Mouse (Mus musculus): ENCODE measurements at regions not wholly inside any gene's neighbourhood (a gene's known extent, or its start where the extent isn't known, plus 50 kb on each side); places are given as distances from the start of the nearest gene placed in this dataset.

DNA sequence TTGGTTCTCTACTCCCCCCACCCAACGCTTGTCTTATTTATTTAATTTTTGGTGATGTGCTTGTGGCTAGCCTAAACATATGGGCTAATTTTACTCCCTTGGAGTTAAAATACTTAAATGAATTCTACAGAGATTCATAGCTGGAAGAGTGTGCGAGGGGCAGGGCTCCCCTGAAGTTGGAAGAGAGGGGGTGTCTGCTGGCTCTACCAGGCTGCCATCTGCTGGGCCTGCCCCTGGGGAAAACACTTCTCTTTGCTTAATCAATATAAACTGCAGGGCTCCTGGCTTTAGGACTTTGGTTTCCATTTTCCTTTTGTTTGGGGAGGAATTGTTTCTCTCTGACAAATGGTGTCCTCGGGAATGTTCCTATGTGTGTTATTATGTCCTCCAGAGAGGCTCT, 92.5 kb upstream of the Kcnd3 start:
- no peaks in the 10 kb centered on the region for H3K27me3 ChIP-seq (replicated peaks; ENCODE audit: control insufficient read depth, insufficient read depth, low read length)
- peak; percentile 59 for ATAC-seq
- H3K9me3 ChIP-seq (ENCODE audit: control insufficient read depth, low read length), result no peaks in the 10 kb centered on the region
- H3K4me3 ChIP-seq (replicated peaks; ENCODE audit: low read length), result no peak overlapping the region
- H3K4me2 ChIP-seq (ENCODE audit: low read length), result no peak overlapping the region
- H3K36me3 ChIP-seq (ENCODE audit: control insufficient read depth, insufficient read depth), result no peaks in the 10 kb centered on the region
- H3K27ac ChIP-seq (ENCODE audit: low read length), result no peak overlapping the region
- 39% methylated on average over 3 of the region's 3 CpGs for WGBS
- peaks cover 9% of the 10 kb centered on the region; the same call in 1 of the 2 replicates for H3K4me1 ChIP-seq (replicated peaks; ENCODE audit: control insufficient read depth, insufficient read depth, low read length)
- H3K9ac ChIP-seq (replicated peaks; ENCODE audit: low read depth, low read length), result no peak overlapping the region

DNA sequence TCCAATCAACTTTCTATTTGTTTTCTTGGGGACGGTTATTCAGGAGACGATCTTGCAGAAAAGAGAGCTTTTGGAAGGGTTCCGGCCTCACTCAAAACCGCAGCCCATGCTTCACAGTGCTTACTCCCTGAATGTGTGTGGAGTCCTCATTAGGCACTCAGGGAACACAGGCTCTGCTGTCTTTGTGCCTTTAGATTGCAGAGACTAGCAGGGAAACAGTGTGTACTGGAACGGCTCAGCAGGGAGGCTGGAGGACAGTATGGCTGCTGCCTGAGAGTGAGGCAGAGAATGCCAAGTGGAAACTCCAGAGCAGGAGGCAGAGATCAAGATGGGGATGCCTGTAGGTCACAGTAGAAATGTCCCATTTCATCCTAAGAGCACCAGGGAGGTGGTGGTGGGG, 87.4 kb upstream of the Kcnd3 start:
- H3K4me1 ChIP-seq (replicated peaks; ENCODE audit: control insufficient read depth, insufficient read depth, low read length), result peaks cover 4% of the 10 kb centered on the region; the same call in 1 of the 2 replicates
- H3K4me2 ChIP-seq (ENCODE audit: low read length), result no peak overlapping the region
- ATAC-seq, result peak; percentile 74
- H3K9me3 ChIP-seq (ENCODE audit: control insufficient read depth, low read length), result no peaks in the 10 kb centered on the region
- 32% methylated on average over 5 of the region's 5 CpGs for WGBS
- no peaks in the 10 kb centered on the region for H3K36me3 ChIP-seq (ENCODE audit: control insufficient read depth, insufficient read depth)
- no peaks in the 10 kb centered on the region for H3K27me3 ChIP-seq (replicated peaks; ENCODE audit: control insufficient read depth, insufficient read depth, low read length)
- H3K27ac ChIP-seq (ENCODE audit: low read length), result no peak overlapping the region
- H3K9ac ChIP-seq (replicated peaks; ENCODE audit: low read depth, low read length), result no peak overlapping the region
- H3K4me3 ChIP-seq (replicated peaks; ENCODE audit: low read length), result no peak overlapping the region

DNA sequence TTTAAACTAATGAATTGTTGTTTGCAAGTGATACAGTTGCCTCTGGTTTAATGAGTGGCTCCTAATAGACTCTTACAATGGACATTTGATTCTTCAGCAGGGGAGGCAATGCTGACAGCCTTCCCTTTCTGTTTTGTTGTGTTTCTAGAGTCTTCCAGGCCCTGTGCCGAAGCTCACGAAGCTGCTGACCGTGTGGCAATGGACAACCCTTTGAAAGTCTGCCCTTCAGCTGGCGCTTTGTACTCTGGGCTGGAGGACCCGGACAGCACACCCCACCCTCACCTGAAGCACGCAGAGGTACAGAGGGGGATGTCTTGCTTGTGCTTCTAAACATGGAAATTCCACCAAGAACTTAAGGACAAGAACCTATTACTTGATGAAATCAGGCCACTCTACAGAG, 85.3 kb upstream of the Kcnd3 start:
- Histone ChIP-seq H3K9me3 (ENCODE audit: control insufficient read depth, low read length) (no peaks in the 10 kb centered on the region), H3K9ac (replicated peaks; ENCODE audit: low read depth, low read length) (no peak overlapping the region), H3K4me2 (ENCODE audit: low read length) (no peak overlapping the region), H3K36me3 (ENCODE audit: control insufficient read depth, insufficient read depth) (no peaks in the 10 kb centered on the region), H3K27me3 (replicated peaks; ENCODE audit: control insufficient read depth, insufficient read depth, low read length) (no peaks in the 10 kb centered on the region), H3K4me1 (replicated peaks; ENCODE audit: control insufficient read depth, insufficient read depth, low read length) (no peaks in the 10 kb centered on the region), H3K4me3 (replicated peaks; ENCODE audit: low read length) (no peak overlapping the region), H3K27ac (ENCODE audit: low read length) (no peak overlapping the region)
- WGBS, result 63% methylated on average over 6 of the region's 6 CpGs
- no peak for ATAC-seq

DNA sequence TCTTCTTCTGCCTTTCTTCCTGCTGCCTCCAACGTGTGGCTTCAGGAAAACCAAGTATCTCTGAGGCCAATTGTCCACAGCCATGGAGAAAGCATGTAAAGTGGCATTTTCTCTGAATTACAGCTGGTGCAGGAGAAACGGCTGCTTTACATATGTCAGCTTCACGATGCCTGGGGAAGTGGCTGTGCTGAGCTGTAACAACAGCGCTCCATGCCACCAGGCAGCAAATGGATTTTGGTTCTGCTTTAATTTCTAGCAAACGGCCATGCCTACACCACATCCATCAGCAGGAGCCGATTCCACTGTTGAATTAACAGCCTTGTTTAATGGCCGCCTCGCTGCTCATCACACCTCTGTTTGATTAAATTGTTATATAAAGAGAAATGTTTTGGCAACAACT, 84.2 kb upstream of the Kcnd3 start:
- H3K9me3 ChIP-seq (ENCODE audit: control insufficient read depth, low read length), result no peaks in the 10 kb centered on the region
- H3K36me3 ChIP-seq (ENCODE audit: control insufficient read depth, insufficient read depth), result no peaks in the 10 kb centered on the region
- H3K27me3 ChIP-seq (replicated peaks; ENCODE audit: control insufficient read depth, insufficient read depth, low read length), result no peaks in the 10 kb centered on the region
- H3K4me1 ChIP-seq (replicated peaks; ENCODE audit: control insufficient read depth, insufficient read depth, low read length), result peaks cover 5% of the 10 kb centered on the region; the same call in 1 of the 2 replicates
- no peak overlapping the region for H3K4me2 ChIP-seq (ENCODE audit: low read length)
- whole genome bisulfite sequencing, result 62% methylated on average over 8 of the region's 8 CpGs
- ATAC-seq, result no peak
- H3K4me3 ChIP-seq (replicated peaks; ENCODE audit: low read length), result no peak overlapping the region
- no peak overlapping the region for H3K9ac ChIP-seq (replicated peaks; ENCODE audit: low read depth, low read length)
- H3K27ac ChIP-seq (ENCODE audit: low read length), result no peak overlapping the region

DNA sequence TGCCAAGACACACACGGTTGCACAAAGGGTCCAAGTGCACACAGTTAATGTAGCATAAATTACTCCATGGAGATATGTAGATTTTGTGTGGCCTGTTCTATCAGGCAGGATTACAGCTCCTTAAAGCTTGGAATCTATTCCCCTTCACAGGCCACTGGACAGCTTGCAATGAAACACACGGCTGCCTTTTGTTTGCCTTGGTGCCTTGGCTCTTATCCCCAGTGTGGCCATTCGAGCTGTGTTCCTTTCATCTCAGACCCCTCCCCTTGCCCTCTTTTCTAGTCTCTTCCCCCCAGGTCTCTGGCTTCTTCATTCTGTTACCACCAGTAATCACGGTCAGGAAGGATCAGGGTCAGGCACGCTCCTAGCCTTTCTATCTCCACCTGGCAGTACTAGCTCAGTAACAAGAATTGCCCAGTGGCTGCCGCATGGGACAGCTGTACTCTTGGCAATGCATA, 79.7 kb upstream of the Kcnd3 start:
- H3K36me3 ChIP-seq (ENCODE audit: control insufficient read depth, insufficient read depth), result no peaks in the 10 kb centered on the region
- H3K27me3 ChIP-seq (replicated peaks; ENCODE audit: control insufficient read depth, insufficient read depth, low read length), result no peaks in the 10 kb centered on the region
- H3K4me3 ChIP-seq (replicated peaks; ENCODE audit: low read length), result no peak overlapping the region
- H3K4me2 ChIP-seq (ENCODE audit: low read length), result no peak overlapping the region
- H3K4me1 ChIP-seq (replicated peaks; ENCODE audit: control insufficient read depth, insufficient read depth, low read length), result peaks cover 5% of the 10 kb centered on the region; the same call in 1 of the 2 replicates
- ATAC-seq, result peak; percentile 73
- H3K9me3 ChIP-seq (ENCODE audit: control insufficient read depth, low read length), result no peaks in the 10 kb centered on the region
- H3K27ac ChIP-seq (ENCODE audit: low read length), result no peak overlapping the region
- WGBS, result 19% methylated on average over 6 of the region's 6 CpGs
- H3K9ac ChIP-seq (replicated peaks; ENCODE audit: low read depth, low read length), result no peak overlapping the region

DNA sequence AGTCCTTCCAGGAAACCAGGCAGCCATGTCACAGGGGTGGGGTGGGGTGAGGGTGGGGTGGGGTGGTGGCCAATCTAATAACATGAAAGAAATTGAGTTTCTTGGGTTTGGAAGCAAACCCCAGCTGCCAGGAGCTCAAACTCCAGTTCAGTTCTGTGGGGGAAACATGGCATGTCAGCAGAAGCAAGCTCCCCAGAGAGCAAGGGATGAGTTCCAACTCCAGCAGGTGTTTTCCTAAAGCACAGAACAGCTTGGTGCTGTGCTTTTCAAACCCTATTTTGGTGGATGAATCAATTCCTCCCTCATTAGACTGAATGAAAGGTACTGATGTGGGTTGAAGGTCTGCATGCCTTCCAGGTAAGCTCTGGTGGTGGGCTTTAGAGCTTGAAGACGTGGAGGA, 77.8 kb upstream of the Kcnd3 start:
- Histone ChIP-seq H3K9ac (replicated peaks; ENCODE audit: low read depth, low read length) (no peak overlapping the region), H3K4me3 (replicated peaks; ENCODE audit: low read length) (no peak overlapping the region), H3K36me3 (ENCODE audit: control insufficient read depth, insufficient read depth) (no peaks in the 10 kb centered on the region), H3K27me3 (replicated peaks; ENCODE audit: control insufficient read depth, insufficient read depth, low read length) (no peaks in the 10 kb centered on the region), H3K9me3 (ENCODE audit: control insufficient read depth, low read length) (no peaks in the 10 kb centered on the region), H3K4me1 (replicated peaks; ENCODE audit: control insufficient read depth, insufficient read depth, low read length) (peaks cover 5% of the 10 kb centered on the region; the same call in 1 of the 2 replicates), H3K27ac (ENCODE audit: low read length) (no peak overlapping the region), H3K4me2 (ENCODE audit: low read length) (no peak overlapping the region)
- 86% methylated on average over 1 of the region's 1 CpGs for WGBS
- ATAC-seq, result no peak

DNA sequence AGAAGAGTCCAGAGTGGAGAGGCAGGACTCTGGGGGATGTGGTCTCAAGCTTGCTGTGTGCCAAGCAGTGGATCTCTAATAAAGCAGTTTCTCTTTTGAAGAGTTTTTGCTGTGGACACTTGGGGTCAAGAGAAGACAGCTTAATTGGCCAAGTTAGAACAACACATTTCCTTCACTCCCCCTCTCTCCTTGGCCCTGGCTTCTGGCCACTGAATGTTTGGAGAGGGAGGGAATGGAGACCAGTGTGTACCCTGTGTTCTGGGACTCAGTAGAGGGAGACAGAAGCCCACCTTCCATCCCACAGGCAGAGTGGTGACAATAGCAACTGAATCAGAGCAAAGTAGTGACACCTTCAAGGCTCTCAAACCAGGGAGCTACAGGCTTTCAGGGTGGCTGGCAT, 77.3 kb upstream of the Kcnd3 start:
- peaks cover 5% of the 10 kb centered on the region; the same call in 1 of the 2 replicates for H3K4me1 ChIP-seq (replicated peaks; ENCODE audit: control insufficient read depth, insufficient read depth, low read length)
- no peaks in the 10 kb centered on the region for H3K9me3 ChIP-seq (ENCODE audit: control insufficient read depth, low read length)
- H3K4me3 ChIP-seq (replicated peaks; ENCODE audit: low read length), result no peak overlapping the region
- no peak overlapping the region for H3K27ac ChIP-seq (ENCODE audit: low read length)
- no peaks in the 10 kb centered on the region for H3K27me3 ChIP-seq (replicated peaks; ENCODE audit: control insufficient read depth, insufficient read depth, low read length)
- H3K36me3 ChIP-seq (ENCODE audit: control insufficient read depth, insufficient read depth), result no peaks in the 10 kb centered on the region
- H3K4me2 ChIP-seq (ENCODE audit: low read length), result no peak overlapping the region
- ATAC-seq, result no peak
- no peak overlapping the region for H3K9ac ChIP-seq (replicated peaks; ENCODE audit: low read depth, low read length)

DNA sequence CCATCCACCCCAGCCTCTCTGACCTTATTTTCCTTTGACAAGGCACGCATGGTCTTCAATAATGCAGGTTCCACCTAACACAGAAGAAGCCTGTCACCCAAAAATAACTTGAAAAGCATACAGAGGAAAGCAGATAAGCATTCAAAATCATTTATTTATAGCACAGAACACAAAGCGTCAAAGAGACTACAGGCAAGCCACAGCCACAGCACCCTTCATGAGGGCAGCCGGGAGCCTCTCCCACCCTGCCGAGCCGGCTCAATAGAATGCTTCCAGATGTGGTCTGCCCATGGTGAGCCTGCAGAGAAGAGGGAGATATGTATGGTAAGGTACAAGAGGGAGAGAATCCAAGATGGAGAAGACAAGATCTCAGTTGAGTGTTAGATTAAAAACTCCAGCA, 76.7 kb upstream of the Kcnd3 start:
- H3K27ac ChIP-seq (ENCODE audit: low read length), result no peak overlapping the region
- no peak overlapping the region for H3K9ac ChIP-seq (replicated peaks; ENCODE audit: low read depth, low read length)
- ATAC-seq, result no peak
- H3K4me2 ChIP-seq (ENCODE audit: low read length), result no peak overlapping the region
- H3K4me3 ChIP-seq (replicated peaks; ENCODE audit: low read length), result no peak overlapping the region
- no peaks in the 10 kb centered on the region for H3K27me3 ChIP-seq (replicated peaks; ENCODE audit: control insufficient read depth, insufficient read depth, low read length)
- H3K4me1 ChIP-seq (replicated peaks; ENCODE audit: control insufficient read depth, insufficient read depth, low read length), result peaks cover 5% of the 10 kb centered on the region; the same call in 1 of the 2 replicates
- H3K36me3 ChIP-seq (ENCODE audit: control insufficient read depth, insufficient read depth), result no peaks in the 10 kb centered on the region
- no peaks in the 10 kb centered on the region for H3K9me3 ChIP-seq (ENCODE audit: control insufficient read depth, low read length)
- WGBS, result 84% methylated on average over 5 of the region's 5 CpGs

DNA sequence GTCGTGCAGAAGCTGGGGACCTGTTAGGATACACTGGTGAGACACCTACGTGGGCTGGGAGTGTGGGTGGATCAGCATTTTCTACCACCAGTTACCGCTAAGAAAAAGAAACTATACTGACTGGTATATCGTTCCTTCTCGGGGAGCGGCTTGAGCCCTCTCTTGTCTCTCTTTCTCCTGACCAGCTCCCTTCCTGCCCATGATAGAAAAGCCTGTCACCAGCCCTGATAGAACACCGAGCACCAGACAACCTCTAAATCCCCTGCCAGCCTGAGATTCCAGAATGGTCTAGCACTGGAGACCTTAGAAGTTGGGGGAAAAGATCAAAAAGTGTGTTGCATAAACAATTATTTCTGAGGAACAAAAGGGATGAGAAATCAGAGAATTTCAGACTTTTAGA, 76.3 kb upstream of the Kcnd3 start:
- Histone ChIP-seq H3K36me3 (ENCODE audit: control insufficient read depth, insufficient read depth) (no peaks in the 10 kb centered on the region), H3K9me3 (ENCODE audit: control insufficient read depth, low read length) (no peaks in the 10 kb centered on the region), H3K4me2 (ENCODE audit: low read length) (no peak overlapping the region), H3K27ac (ENCODE audit: low read length) (no peak overlapping the region), H3K4me3 (replicated peaks; ENCODE audit: low read length) (no peak overlapping the region), H3K27me3 (replicated peaks; ENCODE audit: control insufficient read depth, insufficient read depth, low read length) (no peaks in the 10 kb centered on the region), H3K9ac (replicated peaks; ENCODE audit: low read depth, low read length) (no peak overlapping the region), H3K4me1 (replicated peaks; ENCODE audit: control insufficient read depth, insufficient read depth, low read length) (peaks cover 5% of the 10 kb centered on the region; the same call in 1 of the 2 replicates)
- ATAC-seq, result no peak
- WGBS, result 92% methylated on average over 7 of the region's 7 CpGs

DNA sequence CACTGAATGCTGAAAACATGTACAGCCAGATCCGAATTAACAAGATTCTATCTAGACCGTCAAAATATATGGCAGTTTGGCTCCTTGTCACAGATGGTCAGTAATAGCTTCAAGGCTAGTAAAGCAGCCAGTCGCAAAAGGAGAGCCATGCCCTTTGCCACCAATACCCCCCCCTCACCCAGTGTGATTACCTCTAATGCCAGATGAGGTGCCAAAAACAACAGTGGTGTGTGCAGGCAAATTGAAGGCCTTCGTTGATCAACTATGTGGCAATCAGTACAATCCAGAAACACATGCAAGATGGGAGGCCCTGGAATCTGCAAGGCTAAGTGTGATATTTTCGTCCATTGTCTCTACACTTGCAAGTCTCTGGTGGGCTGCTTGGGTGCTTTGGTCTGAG, 75.8 kb upstream of the Kcnd3 start:
- Histone ChIP-seq H3K36me3 (ENCODE audit: control insufficient read depth, insufficient read depth) (no peaks in the 10 kb centered on the region), H3K4me2 (ENCODE audit: low read length) (no peak overlapping the region), H3K9me3 (ENCODE audit: control insufficient read depth, low read length) (no peaks in the 10 kb centered on the region), H3K27ac (ENCODE audit: low read length) (no peak overlapping the region), H3K27me3 (replicated peaks; ENCODE audit: control insufficient read depth, insufficient read depth, low read length) (no peaks in the 10 kb centered on the region), H3K4me1 (replicated peaks; ENCODE audit: control insufficient read depth, insufficient read depth, low read length) (peaks cover 5% of the 10 kb centered on the region; the same call in 1 of the 2 replicates), H3K9ac (replicated peaks; ENCODE audit: low read depth, low read length) (no peak overlapping the region), H3K4me3 (replicated peaks; ENCODE audit: low read length) (no peak overlapping the region)
- ATAC-seq, result no peak
- WGBS, result 84% methylated on average over 5 of the region's 5 CpGs
